Mouse (Mus musculus) myocyte (in vitro differentiated cells): ENCODE results near the gene Zswim4. TPM values are rescaled to one million over a fixed set of nuclear protein-coding genes. Genes with fewer than 3 reads are reported as not detected.
A peak's percentile ranks its signal among the peaks of the same experiment; 100 is the strongest.

Source experiments
- H3K27me3 ChIP-seq: one replicate; pipeline ENCODE4 v1.6.1; 2011; ENCODE audit not compliant: control insufficient read depth, insufficient read depth, insufficient read length
- H3K36me3 ChIP-seq: one replicate; pipeline ENCODE4 v1.6.1; 2011; ENCODE audit not compliant: control insufficient read depth, insufficient read depth
- H3K4me2 ChIP-seq: one replicate; pipeline ENCODE4 v1.6.1; 2011; ENCODE audit warnings: low read depth, control low read depth
- H3K4me3 ChIP-seq: one replicate; pipeline ENCODE4 v1.5.1; 2011; ENCODE audit warnings: mild to moderate bottlenecking, control low read depth, moderate library complexity
- H3K79me2 ChIP-seq: one replicate; pipeline ENCODE4 v1.6.1; 2011; ENCODE audit not compliant: control insufficient read depth, insufficient read depth
- H3ac ChIP-seq: one replicate; pipeline ENCODE4 v1.6.1; 2011; ENCODE audit not compliant: control insufficient read depth, insufficient read length
- CEBPB ChIP-seq: IDR thresholded peaks from 2 replicates; pipeline ENCODE4 v1.6.1; 2011; ENCODE audit warnings: mild to moderate bottlenecking, moderate library complexity; ENCODE audit not compliant: poor library complexity, insufficient read depth, severe bottlenecking
- E2F4 ChIP-seq: IDR thresholded peaks from one replicate; pipeline ENCODE4 v1.6.1; 2011; ENCODE audit warnings: mild to moderate bottlenecking, control low read depth, moderate library complexity; ENCODE audit not compliant: insufficient read depth
- MAX ChIP-seq: IDR thresholded peaks from one replicate; pipeline ENCODE4 v1.6.1; 2011; ENCODE audit warnings: low read depth, mild to moderate bottlenecking, control low read depth
- MYOD1 ChIP-seq, 3 experiments: IDR thresholded peaks; one replicate each; pipeline ENCODE4 v1.6.1; 2011; ENCODE audit warnings: control low read depth in 2 of 3, low read depth in 2 of 3, mild to moderate bottlenecking in 2 of 3, moderate library complexity in 1 of 3; ENCODE audit not compliant: insufficient read length in 2 of 3, control insufficient read depth in 1 of 3
- MYOG ChIP-seq, 3 experiments: IDR thresholded peaks; one replicate each; pipeline ENCODE4 v1.6.1; 2011; ENCODE audit warnings: control low read depth in 2 of 3, low read depth in 2 of 3, mild to moderate bottlenecking in 2 of 3; ENCODE audit not compliant: insufficient read length in 2 of 3, control insufficient read depth in 1 of 3, insufficient read depth in 1 of 3
- POLR2A ChIP-seq: IDR thresholded peaks from one replicate; pipeline ENCODE4 v1.6.1; 2011; ENCODE audit warnings: low read depth, mild to moderate bottlenecking, control low read depth, moderate library complexity; ENCODE audit not compliant: insufficient read length
- POLR2AphosphoS2 ChIP-seq: IDR thresholded peaks from one replicate; pipeline ENCODE4 v1.6.1; 2011; ENCODE audit warnings: low read depth, control low read depth; ENCODE audit not compliant: insufficient read length
- REST ChIP-seq: IDR thresholded peaks from one replicate; pipeline ENCODE4 v1.6.1; 2011; ENCODE audit warnings: mild to moderate bottlenecking, control low read depth, moderate library complexity; ENCODE audit not compliant: insufficient read depth, insufficient read length
- SRF ChIP-seq: IDR thresholded peaks from one replicate; pipeline ENCODE4 v1.6.1; 2011; ENCODE audit warnings: low read depth; ENCODE audit not compliant: control insufficient read depth, insufficient read length
- TCF12 ChIP-seq: IDR thresholded peaks from one replicate; pipeline ENCODE4 v1.6.1; 2011; ENCODE audit warnings: mild to moderate bottlenecking, control low read depth; ENCODE audit not compliant: poor library complexity, insufficient read depth, severe bottlenecking
- TCF3 ChIP-seq: IDR thresholded peaks from one replicate; pipeline ENCODE4 v1.6.1; 2011; ENCODE audit warnings: low read depth, control low read depth; ENCODE audit not compliant: insufficient read length
- USF1 ChIP-seq: IDR thresholded peaks from one replicate; pipeline ENCODE4 v1.6.1; 2011; ENCODE audit warnings: low read depth, mild to moderate bottlenecking, control low read depth, moderate library complexity
- polyA plus RNA-seq: library from polyadenylated mRNA; unstranded; fragments of >200 nt; fragmentation: generic; extraction: Trizol; gene quantifications from one replicate; pipeline ENCODE4 v1.2.1, GENCODE M21; 2012; ENCODE audit warnings: missing spikeins

Zswim4 gene
- polyA plus RNA-seq, 1 experiment: 12.7 TPM

DNA sequence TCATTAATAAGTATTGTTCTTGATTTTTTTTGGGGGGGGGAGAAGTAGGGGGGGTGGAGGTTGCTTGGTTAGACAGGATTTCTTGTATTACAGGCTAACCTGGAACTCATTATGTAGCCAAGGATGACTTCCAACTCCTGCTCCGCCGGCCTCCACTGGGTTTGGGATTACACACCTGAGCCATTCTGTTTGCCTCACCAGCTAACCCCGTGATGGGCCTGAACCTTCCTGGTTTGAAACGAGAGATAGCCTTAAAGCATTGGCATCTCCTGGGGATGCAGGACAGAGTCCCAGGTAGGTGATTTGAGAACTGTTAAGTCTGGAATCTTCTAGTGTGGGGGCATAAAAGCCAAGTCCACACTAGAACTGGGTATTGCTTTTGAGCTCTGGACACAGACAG lies 43.7 kb downstream of the Zswim4 start:
- H3K36me3 ChIP-seq: no peaks in the 10 kb centered on the region
- H3ac ChIP-seq: no peak overlapping the region
- H3K4me2 ChIP-seq: peak overlapping the region; percentile 19
- no peak for TF ChIP-seq MYOG (IDR thresholded peaks at IDR 0.05; ENCODE audit: control insufficient read depth in 1 of 3, insufficient read depth in 1 of 3, insufficient read length in 2 of 3, low read depth in 2 of 3)
- TF ChIP-seq USF1: no peak
- TF ChIP-seq CEBPB: no peak
- no peak for TF ChIP-seq MAX
- no peak for TF ChIP-seq TCF3
- no peak for TF ChIP-seq POLR2A
- TF ChIP-seq SRF: no peak
- no peak for TF ChIP-seq MYOD1 (IDR thresholded peaks at IDR 0.05; ENCODE audit: control insufficient read depth in 1 of 3, insufficient read length in 2 of 3, low read depth in 2 of 3)
- no peak for TF ChIP-seq REST
- TF ChIP-seq POLR2AphosphoS2: no peak
- no peak for TF ChIP-seq E2F4
- TF ChIP-seq TCF12: no peak
- no peaks in the 10 kb centered on the region for H3K27me3 ChIP-seq
- H3K4me3 ChIP-seq: peak overlapping the region; percentile 15
- H3K79me2 ChIP-seq: no peaks in the 10 kb centered on the region

DNA sequence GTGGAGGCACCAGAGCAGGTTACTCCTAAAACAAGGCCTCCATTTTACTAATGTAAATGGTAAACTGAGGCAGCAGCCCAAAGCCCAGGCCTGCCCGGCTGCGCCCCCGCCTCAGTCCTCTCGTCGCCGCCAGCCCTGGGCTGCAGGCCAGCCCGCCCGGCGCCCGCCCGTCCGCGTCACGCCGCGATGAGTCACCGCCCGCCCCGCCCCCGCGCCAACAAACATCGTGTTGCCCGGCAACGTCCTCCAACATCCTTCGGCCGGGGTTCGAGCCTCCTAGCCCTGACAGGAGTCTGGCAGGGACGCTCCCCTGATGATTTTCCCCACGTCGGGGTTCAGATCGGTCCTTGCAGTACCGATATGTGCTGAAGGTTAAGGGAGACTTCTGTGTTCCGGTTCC lies 44.3 kb downstream of the Zswim4 start:
- peak in 1 of 3 experiments; percentile 62 for TF ChIP-seq MYOD1 (IDR thresholded peaks at IDR 0.05; ENCODE audit: control insufficient read depth in 1 of 3, insufficient read length in 2 of 3, low read depth in 2 of 3)
- no peak for TF ChIP-seq E2F4
- peak in 1 of 3 experiments; percentile 14 for TF ChIP-seq MYOG (IDR thresholded peaks at IDR 0.05; ENCODE audit: control insufficient read depth in 1 of 3, insufficient read depth in 1 of 3, insufficient read length in 2 of 3, low read depth in 2 of 3)
- TF ChIP-seq CEBPB: no peak
- TF ChIP-seq REST: no peak
- no peak for TF ChIP-seq TCF3
- TF ChIP-seq POLR2AphosphoS2: no peak
- TF ChIP-seq TCF12: no peak
- no peak for TF ChIP-seq POLR2A
- TF ChIP-seq SRF: no peak
- no peak for TF ChIP-seq MAX
- TF ChIP-seq USF1: no peak
- H3K27me3 ChIP-seq: no peaks in the 10 kb centered on the region
- H3K4me3 ChIP-seq: peak overlapping the region; percentile 15
- no peaks in the 10 kb centered on the region for H3K79me2 ChIP-seq
- peak overlapping the region; percentile 98 for H3K4me2 ChIP-seq
- H3K36me3 ChIP-seq: no peaks in the 10 kb centered on the region
- H3ac ChIP-seq: no peak overlapping the region

DNA sequence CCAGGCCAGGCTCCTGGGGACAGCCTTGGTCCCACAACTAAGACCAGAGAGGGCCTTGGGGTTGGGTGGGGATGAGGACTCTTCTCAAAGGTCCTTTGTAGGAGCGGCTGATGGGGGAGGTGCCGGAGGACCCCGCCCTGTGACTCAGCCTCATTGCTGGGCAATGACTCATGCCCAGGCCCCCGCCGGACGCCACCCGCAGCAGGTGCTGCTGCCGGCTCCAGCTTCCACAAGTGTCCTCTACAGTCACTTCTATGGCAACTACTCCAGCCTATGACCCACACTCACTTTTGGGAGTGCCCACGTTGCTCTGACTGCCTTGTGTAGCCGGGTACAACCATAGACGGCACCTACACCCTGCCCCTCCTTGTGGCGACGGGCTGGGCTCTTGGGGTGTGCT lies 44.8 kb downstream of the Zswim4 start:
- H3ac ChIP-seq: no peak overlapping the region
- no peaks in the 10 kb centered on the region for H3K79me2 ChIP-seq
- peak overlapping the region; percentile 15 for H3K4me3 ChIP-seq
- no peaks in the 10 kb centered on the region for H3K36me3 ChIP-seq
- H3K27me3 ChIP-seq: no peaks in the 10 kb centered on the region
- peak in 2 of 3 experiments; percentile 92 to 97 for TF ChIP-seq MYOD1 (IDR thresholded peaks at IDR 0.05; ENCODE audit: control insufficient read depth in 1 of 3, insufficient read length in 2 of 3, low read depth in 2 of 3)
- no peak for TF ChIP-seq CEBPB
- TF ChIP-seq POLR2AphosphoS2: peak; percentile 41
- TF ChIP-seq TCF12: peak; percentile 53
- peak; percentile 64 for TF ChIP-seq TCF3
- no peak for TF ChIP-seq E2F4
- TF ChIP-seq SRF: peak; percentile 72
- TF ChIP-seq USF1: no peak
- peak; percentile 32 for TF ChIP-seq POLR2A
- TF ChIP-seq REST: no peak
- TF ChIP-seq MYOG (IDR thresholded peaks at IDR 0.05; ENCODE audit: control insufficient read depth in 1 of 3, insufficient read depth in 1 of 3, insufficient read length in 2 of 3, low read depth in 2 of 3): peak; percentile 7 to 97 (median 88)
- TF ChIP-seq MAX: no peak
- H3K4me2 ChIP-seq: peak overlapping the region; percentile 98

DNA sequence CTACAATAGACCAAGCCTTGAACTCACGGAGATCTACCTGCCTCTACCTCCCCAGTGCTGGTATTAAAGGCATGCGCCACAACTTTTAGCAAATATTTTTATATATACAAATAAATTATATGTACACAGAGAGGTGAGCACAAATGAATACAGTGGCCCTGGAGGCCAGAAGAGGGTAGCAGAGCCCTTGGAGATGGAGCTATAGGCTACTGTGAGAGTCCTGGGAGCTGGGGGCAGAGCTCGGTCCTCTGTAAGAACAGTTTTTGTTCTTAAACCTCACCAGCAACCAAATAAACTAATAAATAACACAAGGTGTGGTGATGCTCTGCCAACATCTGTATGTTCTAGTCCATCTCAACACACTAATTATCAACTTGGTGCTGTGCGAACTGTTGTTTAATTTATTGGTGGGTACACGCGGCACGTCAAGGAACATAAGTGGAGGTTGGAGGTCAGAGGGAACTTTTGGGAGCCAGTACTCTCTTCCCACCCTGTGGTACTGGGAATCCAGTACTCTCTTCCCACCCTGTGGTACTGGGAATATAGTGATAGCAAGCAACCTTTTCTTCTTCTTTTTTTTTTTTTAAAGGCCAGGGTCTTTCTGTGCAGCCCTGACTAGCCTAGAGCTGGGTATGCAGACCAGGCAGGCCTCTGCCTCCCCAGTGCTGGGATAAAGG lies 46.5 kb downstream of the Zswim4 start:
- no peaks in the 10 kb centered on the region for H3K27me3 ChIP-seq
- H3ac ChIP-seq: no peak overlapping the region
- H3K79me2 ChIP-seq: no peaks in the 10 kb centered on the region
- no peak overlapping the region for H3K4me3 ChIP-seq
- TF ChIP-seq TCF3 (no peak), MYOD1 (IDR thresholded peaks at IDR 0.05; ENCODE audit: control insufficient read depth in 1 of 3, insufficient read length in 2 of 3, low read depth in 2 of 3) (no peak)
- no peaks in the 10 kb centered on the region for H3K36me3 ChIP-seq
- peak overlapping the region; percentile 22 for H3K4me2 ChIP-seq

DNA sequence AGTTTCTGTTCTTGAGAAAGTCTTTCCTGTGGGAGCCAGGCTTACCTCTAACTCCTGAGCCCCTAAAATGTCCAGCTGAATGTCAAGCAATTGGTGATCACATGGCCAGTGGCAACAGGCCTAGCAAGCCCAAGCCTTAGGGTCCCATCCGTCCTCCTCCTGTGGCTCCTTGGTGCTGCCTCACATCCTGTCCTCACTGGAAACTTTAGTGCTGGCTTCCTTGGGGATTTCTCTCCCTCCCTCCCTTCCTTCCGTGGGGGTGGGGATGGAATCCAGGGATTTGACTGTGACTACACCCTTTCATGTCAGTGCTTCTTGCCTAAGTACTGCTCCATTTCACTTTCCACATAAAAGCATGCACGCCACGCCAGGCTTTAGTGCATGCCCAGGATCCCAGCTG lies 47.3 kb downstream of the Zswim4 start:
- Histone ChIP-seq H3K36me3 (no peaks in the 10 kb centered on the region), H3K4me2 (peak overlapping the region; percentile 22), H3ac (no peak overlapping the region), H3K4me3 (no peak overlapping the region), H3K27me3 (no peaks in the 10 kb centered on the region), H3K79me2 (no peaks in the 10 kb centered on the region)
- TF ChIP-seq TCF12: no peak
- no peak for TF ChIP-seq REST
- TF ChIP-seq SRF: no peak
- TF ChIP-seq USF1: peak; percentile 4
